In the genomic region with DNA sequence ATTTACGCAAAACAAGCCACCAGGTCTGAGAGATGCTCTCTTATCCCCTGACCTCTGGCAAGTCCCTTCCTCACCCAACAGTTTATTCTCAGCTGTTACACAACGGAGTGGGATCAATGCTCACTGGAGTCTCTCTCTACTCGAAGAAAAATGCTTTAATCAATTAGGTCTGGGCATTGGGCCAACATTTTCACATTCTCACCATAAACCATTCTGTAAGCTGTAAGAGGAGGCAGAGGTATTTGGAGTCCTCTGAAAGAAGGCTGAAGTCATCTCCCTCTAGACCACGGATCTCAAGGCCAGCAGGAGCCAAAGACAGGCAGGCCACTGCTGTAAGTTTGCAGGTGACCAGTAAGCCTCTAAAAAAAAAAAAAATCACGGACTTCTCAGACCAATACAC, we compare ENCODE assay signal across 17 mouse cellular contexts. TPM values are rescaled to one million over a fixed set of nuclear protein-coding genes. Genes with fewer than 3 reads are reported as not detected.
DNase-seq lines count a peak whose midpoint lies in the region; ATAC-seq and TF ChIP-seq lines count a peak whose summit lies in the region.
"Had no signal": no experiment of that assay in that cellular context is flagged by ENCODE, and none has a peak within 500 bp of the region (broad histone marks: within the 10 kb centered on the region; RNA-seq: fewer than 3 reads in every experiment).

No protein-coding gene starts in this region.

- no peak for ATAC-seq in hindbrain, embryonic 15.5 days (ENCODE audit: low FRiP score, low read depth)
- peak; percentile 37; the same call in 1 of the 2 replicates for ATAC-seq in neural tube, embryonic 13.5 days (ENCODE audit: low read depth)
- no peak for ATAC-seq in forebrain, postnatal 0 days
- ATAC-seq in stomach, embryonic 15.5 days (ENCODE audit: insufficient read depth, low FRiP score, low read depth): no peak

- no peak for TF ChIP-seq CTCF in forebrain, postnatal 0 days (IDR thresholded peaks at IDR 0.05; ENCODE audit: low read depth)

- H3K4me2 ChIP-seq in hindbrain, embryonic 15.5 days: no peak overlapping the region
- no peak overlapping the region for H3K4me2 ChIP-seq in neural tube, embryonic 13.5 days
- no peak overlapping the region for H3K4me2 ChIP-seq in forebrain, postnatal 0 days (ENCODE audit: low read depth)
- peak overlapping the region; percentile 19 for H3K4me2 ChIP-seq in stomach, embryonic 15.5 days
- H3K4me2 ChIP-seq: limb, embryonic 12.5 days had no signal

- no peak overlapping the region for H3K4me3 ChIP-seq in hindbrain, embryonic 15.5 days
- H3K4me3 ChIP-seq in hindbrain, embryonic 10.5 days: no peak overlapping the region
- no peak overlapping the region for H3K4me3 ChIP-seq in neural tube, embryonic 13.5 days
- no peak overlapping the region for H3K4me3 ChIP-seq in forebrain, postnatal 0 days (ENCODE audit: low read depth, low read length)
- H3K4me3 ChIP-seq in stomach, embryonic 15.5 days (replicated peaks): no peak overlapping the region
- H3K4me3 ChIP-seq: limb, embryonic 12.5 days had no signal

- no peaks in the 10 kb centered on the region for H3K9me3 ChIP-seq in hindbrain, embryonic 15.5 days
- H3K9me3 ChIP-seq in hindbrain, embryonic 10.5 days: no peaks in the 10 kb centered on the region
- no peaks in the 10 kb centered on the region for H3K9me3 ChIP-seq in neural tube, embryonic 13.5 days
- no peaks in the 10 kb centered on the region for H3K9me3 ChIP-seq in forebrain, postnatal 0 days (ENCODE audit: low read length)
- H3K9me3 ChIP-seq in stomach, embryonic 15.5 days: no peaks in the 10 kb centered on the region
- H3K9me3 ChIP-seq: limb, embryonic 12.5 days had no signal

- no peak overlapping the region for H3K9ac ChIP-seq in hindbrain, embryonic 15.5 days
- H3K9ac ChIP-seq in neural tube, embryonic 13.5 days: no peak overlapping the region
- H3K9ac ChIP-seq in forebrain, postnatal 0 days: no peak overlapping the region
- H3K9ac ChIP-seq in stomach, embryonic 15.5 days: no peak overlapping the region
- H3K9ac ChIP-seq: limb, embryonic 12.5 days had no signal

- H3K36me3 ChIP-seq in hindbrain, embryonic 15.5 days: no peaks in the 10 kb centered on the region
- H3K36me3 ChIP-seq in hindbrain, embryonic 10.5 days: no peaks in the 10 kb centered on the region
- no peaks in the 10 kb centered on the region for H3K36me3 ChIP-seq in neural tube, embryonic 13.5 days
- H3K36me3 ChIP-seq in forebrain, postnatal 0 days (ENCODE audit: insufficient read depth): no peaks in the 10 kb centered on the region
- no peaks in the 10 kb centered on the region for H3K36me3 ChIP-seq in stomach, embryonic 15.5 days
- H3K36me3 ChIP-seq: limb, embryonic 12.5 days had no signal

- peak overlapping the region; percentile 66; the same call in 1 of the 2 replicates for H3K27ac ChIP-seq in hindbrain, embryonic 15.5 days (replicated peaks)
- H3K27ac ChIP-seq in hindbrain, embryonic 10.5 days: no peak overlapping the region
- peak overlapping the region; percentile 65 for H3K27ac ChIP-seq in neural tube, embryonic 13.5 days (replicated peaks)
- peak overlapping the region; percentile 2; the same call in 1 of the 2 replicates for H3K27ac ChIP-seq in forebrain, postnatal 0 days (ENCODE audit: low read depth, low read length)
- no peak overlapping the region for H3K27ac ChIP-seq in stomach, embryonic 15.5 days
- H3K27ac ChIP-seq: limb, embryonic 12.5 days had no signal

- no peak for DNase-seq in hindbrain, embryonic 10.5 days (ENCODE audit: low spot score)
- no peak for DNase-seq in neural tube, embryonic 10.5 days (ENCODE audit: extremely low spot score, low spot score)
- peak; percentile 64 for DNase-seq in forebrain, postnatal 0 days
- DNase-seq in spleen, postnatal 14 days (ENCODE audit: low spot score in 2 of 2): no peak
- DNase-seq in natural killer cell, adult 2 months (ENCODE audit: low spot score in 2 of 2): no peak
- DNase-seq: adrenal gland, postnatal 10 days; cerebellum, postnatal 14 days; heart, postnatal 10 days; kidney, adult 18-20 months; kidney, postnatal 36 days; lung, postnatal 10 days; right cerebral cortex, postnatal 4 days had no signal

- H3K27me3 ChIP-seq in hindbrain, embryonic 15.5 days: no peaks in the 10 kb centered on the region
- H3K27me3 ChIP-seq in hindbrain, embryonic 10.5 days (ENCODE audit: insufficient read depth, poor library complexity, severe bottlenecking): no peaks in the 10 kb centered on the region
- H3K27me3 ChIP-seq in neural tube, embryonic 13.5 days: no peaks in the 10 kb centered on the region
- no peaks in the 10 kb centered on the region for H3K27me3 ChIP-seq in forebrain, postnatal 0 days (ENCODE audit: insufficient read depth, low read length)
- H3K27me3 ChIP-seq in stomach, embryonic 15.5 days (replicated peaks): no peaks in the 10 kb centered on the region

- WGBS in hindbrain, embryonic 15.5 days: 30% methylated on average over 5 of the region's 5 CpGs
- WGBS in hindbrain, embryonic 10.5 days: 70% methylated on average over 5 of the region's 5 CpGs
- WGBS in neural tube, embryonic 13.5 days: 36% methylated on average over 5 of the region's 5 CpGs
- 23% methylated on average over 5 of the region's 5 CpGs for whole genome bisulfite sequencing in forebrain, postnatal 0 days
- 17% methylated on average over 5 of the region's 5 CpGs for WGBS in stomach, embryonic 15.5 days

- peaks cover 37% of the 10 kb centered on the region for H3K4me1 ChIP-seq in hindbrain, embryonic 15.5 days (replicated peaks)
- peaks cover 27% of the 10 kb centered on the region for H3K4me1 ChIP-seq in hindbrain, embryonic 10.5 days (replicated peaks)
- H3K4me1 ChIP-seq in neural tube, embryonic 13.5 days (replicated peaks): peaks cover 42% of the 10 kb centered on the region
- H3K4me1 ChIP-seq in forebrain, postnatal 0 days (ENCODE audit: insufficient read depth): peaks cover 15% of the 10 kb centered on the region
- peaks cover 13% of the 10 kb centered on the region; the same call in 1 of the 2 replicates for H3K4me1 ChIP-seq in stomach, embryonic 15.5 days

RNA-seq across cellular contexts. Expression of a gene that starts 26.9 kb away (rescaled TPM):
- 0.38 and 0.43 TPM in 2 replicates for polyA plus RNA-seq in hindbrain, embryonic 15.5 days (2015; fragmentation: Nextera tagmentation; extraction: Ambion mirVana)
- 0.31 and 0.55 TPM in 2 replicates for polyA plus RNA-seq in hindbrain, embryonic 10.5 days (2016; fragmentation: Nextera tagmentation; extraction: Ambion mirVana)
- polyA plus RNA-seq in neural tube, embryonic 13.5 days (2015; fragmentation: Nextera tagmentation; extraction: Ambion mirVana): 0.32 and 0.39 TPM in 2 replicates
- 0.19 and 0.31 TPM in 2 replicates for total RNA-seq in forebrain, postnatal 0 days (2014; rRNA removed)
- 0.23 and 0.33 TPM in 2 replicates for polyA plus RNA-seq in forebrain, postnatal 0 days (2015; fragmentation: Nextera tagmentation; extraction: Ambion mirVana)
- polyA plus RNA-seq in stomach, embryonic 15.5 days (2015; fragmentation: Nextera tagmentation; extraction: Ambion mirVana): 0.27 and 0.34 TPM in 2 replicates
- total RNA-seq: gastrocnemius, adult 8-10 months had no signal

RNA-seq across cellular contexts. Expression of a gene that starts 31.5 kb away (rescaled TPM):
- polyA plus RNA-seq in hindbrain, embryonic 15.5 days (2015; fragmentation: Nextera tagmentation; extraction: Ambion mirVana): 35.4 and 41.2 TPM in 2 replicates
- polyA plus RNA-seq in hindbrain, embryonic 10.5 days (2016; fragmentation: Nextera tagmentation; extraction: Ambion mirVana): 228 and 229 TPM in 2 replicates
- 31.2 and 37.8 TPM in 2 replicates for polyA plus RNA-seq in neural tube, embryonic 13.5 days (2015; fragmentation: Nextera tagmentation; extraction: Ambion mirVana)
- total RNA-seq in forebrain, postnatal 0 days (2014; rRNA removed): 13.2 and 14.9 TPM in 2 replicates
- 20.6 and 22.0 TPM in 2 replicates for polyA plus RNA-seq in forebrain, postnatal 0 days (2015; fragmentation: Nextera tagmentation; extraction: Ambion mirVana)
- 77.8 and 87.4 TPM in 2 replicates for polyA plus RNA-seq in stomach, embryonic 15.5 days (2015; fragmentation: Nextera tagmentation; extraction: Ambion mirVana)
- total RNA-seq: gastrocnemius, adult 8-10 months had no signal

Comparison
In these comparisons a context has a peak if more than half of its experiments do, and no peak if none do; other contexts are left out.
1. H3K27ac ChIP-seq: peak in hindbrain, embryonic 15.5 days (single experiment), neural tube, embryonic 13.5 days (single experiment) and forebrain, postnatal 0 days (single experiment); none in hindbrain, embryonic 10.5 days (single experiment) and stomach, embryonic 15.5 days (single experiment).